Mouse (Mus musculus) adrenal gland, postnatal 4 days (tissue): ENCODE measurements around the gene Ankzf1. TPM values are rescaled to one million over a fixed set of nuclear protein-coding genes. Genes with fewer than 3 reads are reported as not detected.

ENCODE experiments used
- DNase-seq, 2 experiments: peaks; one replicate each; pipeline ENCODE4 v3.0.0; 2021 to 2022; ENCODE audit warnings: low spot score in 2 of 2, mixed read lengths in 2 of 2
- long read RNA-seq, 2 experiments: library from polyadenylated mRNA; stranded (forward); transcript quantifications; one replicate each; pipeline ENCODE4 v2.0.0; 2021
- total RNA-seq, 2 experiments: library from RNA; stranded (reverse); gene quantifications; 2 replicates each; pipeline ENCODE4 v1.2.3; 2021

Ankzf1 gene
- total RNA-seq = 10 to 100 TPM; 23.0 to 27.3 TPM
- long read RNA-seq, experiment 1, transcript Ankzf1-208 (13 exons, 2,739 nt) = major isoform, 8 of 26 reads
- long read RNA-seq, experiment 1, partial matches to known transcripts = 7 of 26 reads
- long read RNA-seq, experiment 1, other reads (novel, unspliced or antisense) = 11 of 26 reads
- long read RNA-seq, experiment 2, transcript Ankzf1-208 (13 exons, 2,739 nt) = major isoform, 7 of 26 reads
- long read RNA-seq, experiment 2, partial matches to known transcripts = 5 of 26 reads
- long read RNA-seq, experiment 2, other reads (novel, unspliced or antisense) = 13 of 26 reads

GRCm38 (mm10) chr1:75191622-75192402 is at the start of gene Ankzf1, which contains the start of gene Atg9a:
Ankzf1 (plus strand) TSS chr1:75192151.
Atg9a (minus strand) TSS chr1:75192196.
- DNase-seq = peak; percentile 65 to 93

- DNase-seq = peak; percentile 94 to 97
These were observed 49.4 kb upstream of the Ankzf1 start, which contains the start of the genes Cnppd1 and Retreg2 for GRCm38 (mm10) chr1:75142301-75143261. Cnppd1 (minus strand) TSS chr1:75142711. Retreg2 (plus strand) TSS chr1:75142778.

GRCm38 (mm10) chr1:75145589-75145988 is 46.4 kb upstream of the Ankzf1 start:
- DNase-seq = no peak

GRCm38 (mm10) chr1:75147411-75148135 is 44.4 kb upstream of the Ankzf1 start:
- DNase-seq = no peak

- no peak for DNase-seq
These were observed 43.2 kb upstream of the Ankzf1 start for GRCm38 (mm10) chr1:75148727-75149126.

- DNase-seq = no peak
These were observed 36.1 kb upstream of the Ankzf1 start for GRCm38 (mm10) chr1:75155837-75156236.

GRCm38 (mm10) chr1:75158990-75159389 is 33.0 kb upstream of the Ankzf1 start:
- DNase-seq = no peak

GRCm38 (mm10) chr1:75159540-75160255 is 32.3 kb upstream of the Ankzf1 start:
- no peak for DNase-seq

- no peak for DNase-seq
These were observed 31.7 kb upstream of the Ankzf1 start for GRCm38 (mm10) chr1:75160256-75160617.

- no peak for DNase-seq
These were observed 23.9 kb upstream of the Ankzf1 start for GRCm38 (mm10) chr1:75168093-75168471.

- DNase-seq = peak; percentile 85 to 95
These were observed 23.2 kb upstream of the Ankzf1 start, which contains the start of gene Zfand2b for GRCm38 (mm10) chr1:75168472-75169464. Zfand2b (plus strand) TSS chr1:75168646.

GRCm38 (mm10) chr1:75179334-75180104 is 12.4 kb upstream of the Ankzf1 start:
- DNase-seq = no peak

GRCm38 (mm10) chr1:75180105-75180590 is 11.8 kb upstream of the Ankzf1 start, which contains the start of gene Abcb6:
Abcb6 (minus strand) TSS chr1:75180392.
- peak; percentile 52 to 80 for DNase-seq

- no peak for DNase-seq
These were observed 11.2 kb upstream of the Ankzf1 start for GRCm38 (mm10) chr1:75180741-75181140.

GRCm38 (mm10) chr1:75181377-75181870 is 10.5 kb upstream of the Ankzf1 start:
- DNase-seq = no peak

- no peak for DNase-seq
These were observed 9.8 kb upstream of the Ankzf1 start for GRCm38 (mm10) chr1:75182160-75182559.

GRCm38 (mm10) chr1:75185495-75185894 is 6.5 kb upstream of the Ankzf1 start:
- no peak for DNase-seq
